Mouse (Mus musculus): Measurements from ENCODE around the gene Arnt2. TPM values are rescaled to one million over a fixed set of nuclear protein-coding genes. Genes with fewer than 3 reads are reported as not detected.

The Arnt2 gene
- 88.2 and 90.2 TPM in 2 replicates for polyA plus RNA-seq (2015; fragmentation: Nextera tagmentation; extraction: Ambion mirVana)

DNA sequence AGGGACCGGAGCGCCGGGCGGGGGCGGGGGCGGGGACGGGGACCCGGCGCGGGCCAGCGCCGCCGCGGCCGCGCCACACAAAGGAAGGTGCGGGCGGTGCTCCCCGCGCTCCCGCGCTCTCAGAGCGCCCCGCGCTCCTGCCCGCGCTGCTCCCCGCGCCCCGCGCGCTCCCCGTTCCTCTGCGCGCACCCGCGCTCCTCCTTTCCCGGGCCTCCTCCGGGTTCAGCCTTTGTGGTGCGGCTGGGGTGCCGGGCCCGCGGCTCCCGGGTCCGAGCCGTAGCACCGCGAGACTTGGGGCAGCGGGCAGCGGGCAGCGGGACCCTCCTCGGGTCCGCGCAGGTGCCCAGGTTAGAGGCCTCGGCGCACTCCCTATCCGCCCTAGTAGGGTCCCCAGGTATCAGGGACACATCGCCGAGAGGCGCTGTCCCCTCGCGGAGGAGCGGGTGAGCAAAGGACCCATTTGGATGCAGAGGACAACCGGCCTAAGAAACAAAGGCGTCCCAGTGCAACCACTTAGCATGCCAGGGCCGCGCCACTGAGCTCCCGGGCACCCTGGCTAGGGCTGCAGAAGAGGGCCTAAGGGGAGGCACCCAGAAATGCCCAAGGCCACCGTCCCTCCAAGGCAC lies at the start of gene Arnt2:
Arnt2 (minus strand) TSS at position 281 of the 626 bp plus-strand sequence.
- under 1% methylated on average over 40 of the region's 69 CpGs for WGBS

DNA sequence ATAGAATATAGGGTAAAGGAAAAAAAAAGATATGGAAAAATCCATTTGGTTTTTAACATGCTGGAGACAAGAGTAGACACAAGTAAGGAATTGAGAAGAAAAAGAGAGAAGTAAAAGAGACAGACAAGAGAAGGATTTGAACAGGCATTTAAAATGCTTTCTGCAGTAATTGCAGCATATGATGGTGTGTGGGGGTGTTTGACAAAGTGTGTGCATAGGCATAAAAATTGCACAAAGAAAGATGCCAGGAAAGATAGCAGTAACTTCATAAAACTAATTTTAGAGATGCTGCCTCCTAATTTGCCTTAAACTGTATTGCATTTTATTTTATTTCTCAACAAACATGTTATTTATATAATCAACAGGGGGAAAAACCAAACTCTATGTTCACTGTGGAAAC lies 41.7 kb upstream of the Arnt2 start:
- H3K9me3 ChIP-seq (replicated peaks; ENCODE audit: control insufficient read depth, low read length, poor library complexity, severe bottlenecking): no peaks in the 10 kb centered on the region
- H3K4me3 ChIP-seq (ENCODE audit: low read depth, low read length): no peak overlapping the region
- H3K27ac ChIP-seq (ENCODE audit: low read length): no peak overlapping the region
- H3K4me1 ChIP-seq (ENCODE audit: control insufficient read depth, insufficient read depth, low read length): no peaks in the 10 kb centered on the region; the same call in 1 of the 2 replicates
- no peaks in the 10 kb centered on the region for H3K36me3 ChIP-seq (ENCODE audit: control insufficient read depth, insufficient read depth, low read length)
- no peak overlapping the region for H3K9ac ChIP-seq (ENCODE audit: low read depth, low read length)
- no peak overlapping the region for H3K4me2 ChIP-seq (ENCODE audit: low read length)
- H3K27me3 ChIP-seq (ENCODE audit: control insufficient read depth, insufficient read depth, low read depth, low read length): no peaks in the 10 kb centered on the region
- ATAC-seq: no peak

More for the DNA sequence above, at the start of gene Arnt2:
- H3K4me1 ChIP-seq (ENCODE audit: control insufficient read depth, insufficient read depth, low read length): peaks cover 27% of the 10 kb centered on the region
- H3K9ac ChIP-seq (ENCODE audit: low read depth, low read length): peak within 1 kb of the TSS; percentile 83
- no peaks in the 10 kb centered on the region for H3K36me3 ChIP-seq (ENCODE audit: control insufficient read depth, insufficient read depth, low read length)
- H3K4me2 ChIP-seq (ENCODE audit: low read length): peak within 1 kb of the TSS; percentile 62
- H3K4me3 ChIP-seq (ENCODE audit: low read depth, low read length): peak within 1 kb of the TSS; percentile 62
- peak; percentile 91 for ATAC-seq
- H3K9me3 ChIP-seq (replicated peaks; ENCODE audit: control insufficient read depth, low read length, poor library complexity, severe bottlenecking): no peaks in the 10 kb centered on the region
- H3K27me3 ChIP-seq (ENCODE audit: control insufficient read depth, insufficient read depth, low read depth, low read length): no peaks in the 10 kb centered on the region
- peak within 1 kb of the TSS; percentile 95 for H3K27ac ChIP-seq (ENCODE audit: low read length)

DNA sequence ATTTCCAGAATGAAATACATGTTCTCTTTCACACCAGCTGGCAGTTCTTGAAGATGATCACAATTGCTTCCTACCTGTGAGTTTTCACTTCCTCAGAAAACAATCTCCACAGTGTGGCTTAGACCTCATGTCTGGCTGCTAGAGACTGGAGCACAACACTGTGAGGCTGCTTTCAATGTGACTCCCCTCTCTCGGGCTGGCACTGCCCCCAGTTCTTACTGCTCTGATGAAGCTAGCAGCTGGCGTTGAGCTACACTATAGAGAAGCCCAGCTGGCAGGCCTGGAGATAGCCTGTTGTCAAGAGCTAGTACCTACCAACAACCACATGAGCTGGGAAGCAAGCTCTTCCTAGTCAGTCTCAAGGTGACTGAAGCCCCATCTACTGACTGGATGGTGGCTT lies 39.1 kb upstream of the Arnt2 start:
- Histone ChIP-seq H3K4me1 (ENCODE audit: control insufficient read depth, insufficient read depth, low read length) (no peaks in the 10 kb centered on the region), H3K9me3 (replicated peaks; ENCODE audit: control insufficient read depth, low read length, poor library complexity, severe bottlenecking) (no peaks in the 10 kb centered on the region), H3K27ac (ENCODE audit: low read length) (no peak overlapping the region; the same call in 1 of the 2 replicates), H3K4me2 (ENCODE audit: low read length) (no peak overlapping the region), H3K4me3 (ENCODE audit: low read depth, low read length) (no peak overlapping the region), H3K27me3 (ENCODE audit: control insufficient read depth, insufficient read depth, low read depth, low read length) (no peaks in the 10 kb centered on the region), H3K36me3 (ENCODE audit: control insufficient read depth, insufficient read depth, low read length) (no peaks in the 10 kb centered on the region), H3K9ac (ENCODE audit: low read depth, low read length) (no peak overlapping the region)
- 24% methylated on average over 2 of the region's 2 CpGs for WGBS
- ATAC-seq: peak; percentile 73

DNA sequence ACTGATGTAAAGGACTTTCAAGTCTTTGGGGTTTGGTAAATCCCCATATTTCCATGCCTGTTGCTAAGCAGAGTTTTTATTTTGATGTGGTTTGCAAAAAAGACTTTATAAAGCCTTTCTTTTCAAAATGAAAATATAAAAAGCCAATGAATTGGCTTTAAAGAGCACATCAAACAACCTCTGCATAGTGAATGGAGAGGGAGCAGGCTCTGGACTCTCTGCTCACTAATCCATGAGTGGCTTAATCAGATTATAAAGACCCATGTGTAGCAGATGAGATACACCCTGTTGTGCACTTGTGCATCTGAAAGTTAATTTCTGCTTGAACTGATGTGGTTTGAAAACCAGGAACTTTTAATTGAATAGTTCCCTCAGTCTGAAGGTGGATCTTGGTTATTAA lies 38.5 kb upstream of the Arnt2 start:
- H3K4me3 ChIP-seq (ENCODE audit: low read depth, low read length): no peak overlapping the region
- H3K9me3 ChIP-seq (replicated peaks; ENCODE audit: control insufficient read depth, low read length, poor library complexity, severe bottlenecking): no peaks in the 10 kb centered on the region
- H3K27me3 ChIP-seq (ENCODE audit: control insufficient read depth, insufficient read depth, low read depth, low read length): no peaks in the 10 kb centered on the region
- no peak overlapping the region for H3K27ac ChIP-seq (ENCODE audit: low read length)
- H3K9ac ChIP-seq (ENCODE audit: low read depth, low read length): no peak overlapping the region
- no peaks in the 10 kb centered on the region for H3K4me1 ChIP-seq (ENCODE audit: control insufficient read depth, insufficient read depth, low read length)
- no peaks in the 10 kb centered on the region for H3K36me3 ChIP-seq (ENCODE audit: control insufficient read depth, insufficient read depth, low read length)
- ATAC-seq: peak; percentile 72; the same call in 1 of the 2 replicates
- H3K4me2 ChIP-seq (ENCODE audit: low read length): no peak overlapping the region

DNA sequence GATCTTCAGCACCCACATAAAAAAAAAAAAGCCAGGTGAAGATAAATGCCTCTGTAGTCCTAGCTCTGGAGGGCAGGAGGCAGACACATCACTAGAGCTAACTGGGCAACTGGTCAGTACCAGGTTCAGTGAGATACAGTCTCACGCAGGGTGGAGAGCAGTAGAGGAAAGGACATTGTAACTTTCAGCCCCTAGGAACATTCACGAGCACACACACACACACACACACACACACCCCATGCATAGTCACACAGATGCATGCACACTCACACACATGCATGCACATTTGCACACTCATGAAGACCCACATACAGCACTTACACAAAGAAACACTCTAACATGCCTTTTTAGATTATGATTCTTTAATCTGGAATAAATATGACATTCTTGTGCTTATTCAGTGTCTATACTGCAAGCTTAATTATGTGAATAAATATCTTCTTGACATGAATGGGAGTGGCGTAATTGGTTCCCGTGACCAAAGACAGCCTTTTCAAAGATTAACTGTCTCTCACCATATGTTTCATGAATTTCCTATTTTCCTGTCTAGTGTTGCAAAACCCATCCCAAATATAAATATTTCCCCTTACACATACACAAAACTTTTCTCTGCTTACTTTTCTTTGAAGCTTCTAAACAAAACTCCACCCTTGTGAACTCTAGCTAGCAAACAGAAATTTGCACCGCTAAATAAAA lies 37.9 kb upstream of the Arnt2 start:
- Histone ChIP-seq H3K27me3 (ENCODE audit: control insufficient read depth, insufficient read depth, low read depth, low read length) (no peaks in the 10 kb centered on the region), H3K4me2 (ENCODE audit: low read length) (no peak overlapping the region), H3K36me3 (ENCODE audit: control insufficient read depth, insufficient read depth, low read length) (no peaks in the 10 kb centered on the region), H3K4me3 (ENCODE audit: low read depth, low read length) (no peak overlapping the region), H3K4me1 (ENCODE audit: control insufficient read depth, insufficient read depth, low read length) (no peaks in the 10 kb centered on the region), H3K9me3 (replicated peaks; ENCODE audit: control insufficient read depth, low read length, poor library complexity, severe bottlenecking) (no peaks in the 10 kb centered on the region), H3K9ac (ENCODE audit: low read depth, low read length) (no peak overlapping the region), H3K27ac (ENCODE audit: low read length) (no peak overlapping the region)
- ATAC-seq: no peak
- WGBS: 32% methylated on average over 5 of the region's 5 CpGs

DNA sequence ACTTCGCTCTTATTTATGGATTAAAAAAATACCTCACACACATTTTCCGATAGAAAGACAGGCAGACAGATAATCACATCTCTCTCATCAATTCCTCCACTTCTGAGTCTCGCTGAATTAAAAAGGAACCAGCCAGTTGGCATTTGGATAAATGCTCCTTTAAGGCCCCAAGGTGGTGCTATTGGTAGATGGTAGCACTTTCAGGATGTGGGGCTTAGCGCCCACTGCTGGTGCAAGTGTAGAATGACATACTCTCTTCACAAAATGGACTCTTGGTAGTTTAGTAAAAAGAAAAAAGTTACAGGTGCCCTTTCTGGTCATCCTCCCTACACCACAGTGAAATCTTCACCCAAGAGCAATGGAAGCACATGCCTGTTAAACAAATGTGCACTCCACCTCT lies 37.1 kb upstream of the Arnt2 start:
- Histone ChIP-seq H3K27ac (ENCODE audit: low read length) (no peak overlapping the region), H3K4me1 (ENCODE audit: control insufficient read depth, insufficient read depth, low read length) (no peaks in the 10 kb centered on the region), H3K4me2 (ENCODE audit: low read length) (no peak overlapping the region), H3K27me3 (ENCODE audit: control insufficient read depth, insufficient read depth, low read depth, low read length) (no peaks in the 10 kb centered on the region), H3K36me3 (ENCODE audit: control insufficient read depth, insufficient read depth, low read length) (no peaks in the 10 kb centered on the region), H3K4me3 (ENCODE audit: low read depth, low read length) (no peak overlapping the region), H3K9me3 (replicated peaks; ENCODE audit: control insufficient read depth, low read length, poor library complexity, severe bottlenecking) (no peaks in the 10 kb centered on the region), H3K9ac (ENCODE audit: low read depth, low read length) (no peak overlapping the region)
- ATAC-seq: no peak
- WGBS: 15% methylated on average over 4 of the region's 4 CpGs

DNA sequence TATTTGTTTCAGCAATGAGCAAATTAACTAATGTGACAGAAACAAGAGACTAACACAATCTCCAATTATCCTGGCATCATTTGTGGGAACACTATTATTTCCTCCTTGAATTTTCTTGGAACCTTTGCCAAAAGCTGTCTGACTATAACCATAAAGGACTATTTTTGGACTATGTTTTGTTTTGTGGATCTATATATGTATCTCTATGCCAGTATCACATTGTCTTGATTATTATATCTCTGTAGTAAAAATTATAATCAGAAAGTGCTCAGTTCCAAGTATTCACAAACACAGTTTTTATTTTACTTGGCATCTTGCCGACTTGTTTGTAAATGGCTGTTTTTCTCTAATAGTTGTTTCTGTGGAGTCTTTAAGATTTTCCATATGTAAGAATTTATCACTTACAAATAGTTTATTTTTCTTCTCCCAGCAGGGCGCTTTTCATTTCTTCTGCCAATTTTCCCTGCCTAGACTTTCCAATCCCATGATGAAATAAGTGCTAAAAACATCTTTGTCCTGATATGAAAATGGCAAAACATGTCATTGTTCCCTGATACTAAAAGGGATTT lies 32.5 kb upstream of the Arnt2 start:
- Histone ChIP-seq H3K9ac (ENCODE audit: low read depth, low read length) (no peak overlapping the region), H3K27ac (ENCODE audit: low read length) (no peak overlapping the region), H3K4me1 (ENCODE audit: control insufficient read depth, insufficient read depth, low read length) (no peaks in the 10 kb centered on the region), H3K4me3 (ENCODE audit: low read depth, low read length) (no peak overlapping the region), H3K4me2 (ENCODE audit: low read length) (no peak overlapping the region), H3K36me3 (ENCODE audit: control insufficient read depth, insufficient read depth, low read length) (no peaks in the 10 kb centered on the region), H3K27me3 (ENCODE audit: control insufficient read depth, insufficient read depth, low read depth, low read length) (no peaks in the 10 kb centered on the region), H3K9me3 (replicated peaks; ENCODE audit: control insufficient read depth, low read length, poor library complexity, severe bottlenecking) (no peaks in the 10 kb centered on the region)
- WGBS: 85% methylated on average over 2 of the region's 2 CpGs
- no peak for ATAC-seq

DNA sequence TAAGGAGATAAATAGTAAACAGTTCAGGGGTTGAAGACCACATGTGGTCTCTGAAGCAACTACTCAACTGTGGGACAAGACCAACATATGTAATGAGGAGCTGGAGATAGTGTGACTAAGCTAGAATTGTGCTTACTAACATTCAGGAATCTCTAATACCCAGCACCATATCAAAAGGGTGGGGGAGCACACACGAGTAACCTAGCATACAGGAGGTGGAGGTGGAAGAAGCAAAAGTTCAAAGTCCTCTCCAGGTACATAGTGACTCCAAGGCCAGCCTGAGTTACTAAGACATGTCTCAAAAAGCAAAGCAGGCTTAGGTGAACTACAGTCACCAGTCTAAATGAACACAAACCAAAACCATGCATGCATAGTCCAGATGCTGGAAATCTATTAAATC lies 29.6 kb upstream of the Arnt2 start:
- Histone ChIP-seq H3K27ac (ENCODE audit: low read length) (no peak overlapping the region), H3K9ac (ENCODE audit: low read depth, low read length) (no peak overlapping the region), H3K4me1 (ENCODE audit: control insufficient read depth, insufficient read depth, low read length) (no peaks in the 10 kb centered on the region), H3K36me3 (ENCODE audit: control insufficient read depth, insufficient read depth, low read length) (no peaks in the 10 kb centered on the region), H3K27me3 (ENCODE audit: control insufficient read depth, insufficient read depth, low read depth, low read length) (no peaks in the 10 kb centered on the region), H3K4me3 (ENCODE audit: low read depth, low read length) (no peak overlapping the region), H3K9me3 (replicated peaks; ENCODE audit: control insufficient read depth, low read length, poor library complexity, severe bottlenecking) (no peaks in the 10 kb centered on the region), H3K4me2 (ENCODE audit: low read length) (no peak overlapping the region)
- no peak for ATAC-seq
- WGBS: 65% methylated on average over 1 of the region's 1 CpGs

DNA sequence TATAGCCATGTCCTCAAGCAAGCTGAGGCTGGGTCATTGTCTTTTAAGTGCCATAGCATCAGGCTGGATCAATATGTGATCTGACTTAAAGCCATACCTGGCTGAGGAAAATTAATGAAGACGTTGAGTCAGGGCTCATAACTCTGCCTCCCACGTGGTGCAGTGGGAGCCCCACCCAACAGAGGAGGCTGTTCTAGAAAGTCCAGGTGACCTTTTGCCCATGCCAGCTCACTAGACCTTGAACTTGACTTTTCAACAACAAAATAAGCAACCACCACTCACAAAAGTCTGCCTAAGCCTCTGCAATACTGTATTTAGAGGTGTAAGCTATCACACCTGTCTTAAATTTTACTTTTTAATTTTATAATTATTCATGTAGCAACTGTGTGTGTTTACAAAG lies 24.9 kb upstream of the Arnt2 start:
- Histone ChIP-seq H3K27me3 (ENCODE audit: control insufficient read depth, insufficient read depth, low read depth, low read length) (no peaks in the 10 kb centered on the region), H3K9ac (ENCODE audit: low read depth, low read length) (no peak overlapping the region), H3K4me2 (ENCODE audit: low read length) (no peak overlapping the region), H3K36me3 (ENCODE audit: control insufficient read depth, insufficient read depth, low read length) (no peaks in the 10 kb centered on the region), H3K4me3 (ENCODE audit: low read depth, low read length) (no peak overlapping the region), H3K4me1 (ENCODE audit: control insufficient read depth, insufficient read depth, low read length) (peaks cover 7% of the 10 kb centered on the region; the same call in 1 of the 2 replicates), H3K9me3 (replicated peaks; ENCODE audit: control insufficient read depth, low read length, poor library complexity, severe bottlenecking) (no peaks in the 10 kb centered on the region), H3K27ac (ENCODE audit: low read length) (no peak overlapping the region)
- no peak for ATAC-seq
- WGBS: 62% methylated on average over 2 of the region's 2 CpGs
